Comparison of ENCODE assay signal across 15 mouse cellular contexts in the genomic region with DNA sequence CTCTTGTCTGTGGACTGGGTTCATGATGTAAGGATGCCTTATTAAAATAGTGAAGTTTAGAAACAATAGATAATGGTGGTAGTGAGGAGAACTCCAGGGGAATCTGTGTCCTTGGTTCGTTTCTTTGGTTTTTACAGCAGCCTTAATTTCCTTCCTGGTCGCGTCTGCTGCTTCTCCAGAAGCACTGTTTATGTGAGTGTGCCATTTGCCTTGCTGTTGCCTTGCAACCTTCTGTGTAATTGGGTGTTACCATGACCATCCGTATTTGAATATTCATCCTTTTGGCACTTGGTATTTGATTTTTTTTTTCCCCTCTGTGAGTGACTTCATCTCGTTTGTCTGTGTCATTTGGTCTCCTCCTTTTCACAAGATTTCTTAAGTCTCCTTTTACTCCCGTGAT.
"Had no signal": no experiment of that assay in that cellular context is flagged by ENCODE, and none has a peak within 500 bp of the region (broad histone marks: within the 10 kb centered on the region; RNA-seq: fewer than 3 reads in every experiment).

No protein-coding gene starts in this region.

- H3K9me3 ChIP-seq: kidney, embryonic 15.5 days; limb, embryonic 13.5 days; neural tube, embryonic 15.5 days had no signal

- H3K9ac ChIP-seq: kidney, embryonic 15.5 days; limb, embryonic 13.5 days; liver, embryonic 14.5 days; neural tube, embryonic 15.5 days had no signal

- H3K27me3 ChIP-seq: kidney, embryonic 15.5 days; limb, embryonic 13.5 days; neural tube, embryonic 15.5 days had no signal

- H3K4me2 ChIP-seq: kidney, embryonic 15.5 days; limb, embryonic 13.5 days; neural tube, embryonic 15.5 days had no signal

- H3K36me3 ChIP-seq: limb, embryonic 13.5 days; neural tube, embryonic 15.5 days had no signal

- DNase-seq: kidney, postnatal 14 days; layer of hippocampus, adult 9-11 months; layer of hippocampus, postnatal 36 days; left cerebral cortex, postnatal 4 days; lung, adult 18-20 months; lung, postnatal 36 days; midbrain, embryonic 14.5 days; right cerebral cortex, adult 18-20 months; right cerebral cortex, postnatal 25 days; thymus, postnatal 14 days had no signal

- H3K4me3 ChIP-seq: kidney, embryonic 15.5 days; limb, embryonic 13.5 days; myocyte; neural tube, embryonic 15.5 days had no signal

- H3K27ac ChIP-seq: kidney, embryonic 15.5 days; limb, embryonic 13.5 days; liver, embryonic 14.5 days; neural tube, embryonic 15.5 days had no signal
